Mouse (Mus musculus) thymus, adult 2 months (tissue): ENCODE results near the gene Polg.

Experiments used
- CTCF ChIP-seq: fragments of 200-500 bp; IDR thresholded peaks from 2 replicates; pipeline ENCODE4 v1.5.1; 2012; ENCODE audit warnings: mild to moderate bottlenecking, control low read depth, low read length, moderate library complexity, borderline replicate concordance; ENCODE audit not compliant: control insufficient read depth, poor library complexity, insufficient read depth; ENCODE audit errors: extremely low read depth
- POLR2A ChIP-seq: fragments of 200-500 bp; IDR thresholded peaks from 2 replicates; pipeline ENCODE4 v1.6.1; 2012; ENCODE audit warnings: mild to moderate bottlenecking, low read length, control low read depth, moderate library complexity; ENCODE audit not compliant: control insufficient read depth, poor library complexity, insufficient read depth; ENCODE audit errors: extremely low read depth

DNA sequence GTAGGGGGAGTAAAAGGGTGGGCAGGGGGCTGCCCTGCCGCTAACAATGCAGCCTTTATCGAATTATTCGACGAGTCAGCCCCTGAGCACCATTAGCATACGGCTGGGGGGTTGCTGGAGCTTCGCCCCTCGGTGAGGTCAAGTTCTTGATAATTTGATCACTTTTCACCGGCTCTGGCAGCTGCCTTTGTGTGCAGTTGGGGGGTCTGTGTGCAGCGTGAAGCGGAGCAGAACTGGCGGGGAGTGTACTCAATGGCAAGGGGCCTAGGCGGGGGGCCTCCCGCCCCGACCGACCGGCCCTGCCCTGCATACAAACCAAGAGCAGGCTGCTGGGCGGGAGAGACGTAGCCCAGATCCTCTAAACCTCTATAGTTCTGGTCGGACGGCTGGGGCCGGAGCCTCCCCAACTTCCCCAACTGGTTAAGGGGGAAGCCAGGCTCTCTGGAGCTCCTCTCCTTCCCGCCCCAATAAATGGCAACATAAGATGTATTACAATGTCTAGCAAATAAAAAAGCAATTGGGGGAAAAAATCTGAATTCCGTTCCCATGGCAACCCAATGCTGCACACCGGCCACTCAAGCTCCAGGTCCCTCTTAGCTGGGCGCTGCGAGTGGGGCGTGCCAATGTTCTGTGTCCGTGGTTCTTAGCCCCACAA is 39.8 kb upstream of the Polg start:
- TF ChIP-seq POLR2A (no peak), CTCF (no peak)
